Mouse (Mus musculus): Measurements from ENCODE around the gene Acot12. TPM values are rescaled to one million over a fixed set of nuclear protein-coding genes. Genes with fewer than 3 reads are reported as not detected.
"Not testable (repeated sequence)": the region's sequence is repeated elsewhere in the genome, so short reads cannot be mapped to it uniquely, and the experiment has no call there.

The Acot12 gene
- polyA plus RNA-seq, 1 experiment from 2014 or later, result not detected

- H3K27ac ChIP-seq (replicated peaks), result no peak overlapping the region
- 93% methylated on average over 6 of the region's 6 CpGs for WGBS
- H3K9ac ChIP-seq, result no peak overlapping the region
- H3K4me1 ChIP-seq (replicated peaks), result no peaks in the 10 kb centered on the region
- no peak overlapping the region for H3K4me3 ChIP-seq
- no peaks in the 10 kb centered on the region for H3K27me3 ChIP-seq
- no peak for ATAC-seq (ENCODE audit: low FRiP score, low read depth)
- no peaks in the 10 kb centered on the region for H3K9me3 ChIP-seq
- no peaks in the 10 kb centered on the region for H3K36me3 ChIP-seq
- no peak overlapping the region for H3K4me2 ChIP-seq
Measured at GRCm38 (mm10) chr13:91761654-91762445, 20.5 kb downstream of the Acot12 start.

- not testable (repeated sequence) for H3K4me2 ChIP-seq; H3K36me3 ChIP-seq; H3K27me3 ChIP-seq; H3K9me3 ChIP-seq; H3K4me1 ChIP-seq (replicated peaks); ATAC-seq (ENCODE audit: low FRiP score, low read depth); H3K9ac ChIP-seq; H3K27ac ChIP-seq (replicated peaks); H3K4me3 ChIP-seq
- WGBS, result 93% methylated on average over 3 of the region's 3 CpGs
Measured at GRCm38 (mm10) chr13:91763654-91764053, 22.3 kb downstream of the Acot12 start.

GRCm38 (mm10) chr13:91765627-91766026, 24.3 kb downstream of the Acot12 start:
- H3K4me1 ChIP-seq (replicated peaks), result no peaks in the 10 kb centered on the region
- H3K4me3 ChIP-seq, result no peak overlapping the region
- WGBS, result 94% methylated on average over 4 of the region's 4 CpGs
- no peak overlapping the region for H3K9ac ChIP-seq
- no peak overlapping the region for H3K4me2 ChIP-seq
- no peak for ATAC-seq (ENCODE audit: low FRiP score, low read depth)
- no peak overlapping the region for H3K27ac ChIP-seq (replicated peaks)
- H3K9me3 ChIP-seq, result no peaks in the 10 kb centered on the region
- no peaks in the 10 kb centered on the region for H3K36me3 ChIP-seq
- no peaks in the 10 kb centered on the region for H3K27me3 ChIP-seq

- no peaks in the 10 kb centered on the region for H3K27me3 ChIP-seq
- no peak overlapping the region for H3K27ac ChIP-seq (replicated peaks)
- WGBS, result 78% methylated on average over 9 of the region's 9 CpGs
- no peak overlapping the region for H3K9ac ChIP-seq
- no peaks in the 10 kb centered on the region for H3K36me3 ChIP-seq
- H3K4me3 ChIP-seq, result no peak overlapping the region
- ATAC-seq (ENCODE audit: low FRiP score, low read depth), result no peak
- H3K4me1 ChIP-seq (replicated peaks), result no peaks in the 10 kb centered on the region
- no peak overlapping the region for H3K4me2 ChIP-seq
- no peaks in the 10 kb centered on the region for H3K9me3 ChIP-seq
Measured at GRCm38 (mm10) chr13:91768683-91769651, 27.7 kb downstream of the Acot12 start.

GRCm38 (mm10) chr13:91778092-91778491, 36.8 kb downstream of the Acot12 start:
- Histone ChIP-seq H3K9ac (no peak overlapping the region), H3K4me1 (replicated peaks) (no peaks in the 10 kb centered on the region), H3K9me3 (no peaks in the 10 kb centered on the region), H3K4me2 (no peak overlapping the region), H3K4me3 (no peak overlapping the region), H3K36me3 (no peaks in the 10 kb centered on the region), H3K27me3 (no peaks in the 10 kb centered on the region), H3K27ac (replicated peaks) (no peak overlapping the region)
- ATAC-seq (ENCODE audit: low FRiP score, low read depth), result no peak
- 96% methylated on average over 5 of the region's 5 CpGs for whole genome bisulfite sequencing

GRCm38 (mm10) chr13:91779892-91780291, 38.6 kb downstream of the Acot12 start:
- Histone ChIP-seq H3K27ac (replicated peaks) (no peak overlapping the region), H3K4me3 (no peak overlapping the region), H3K9me3 (no peaks in the 10 kb centered on the region), H3K9ac (no peak overlapping the region), H3K4me2 (no peak overlapping the region), H3K36me3 (no peaks in the 10 kb centered on the region), H3K27me3 (no peaks in the 10 kb centered on the region), H3K4me1 (replicated peaks) (no peaks in the 10 kb centered on the region)
- ATAC-seq (ENCODE audit: low FRiP score, low read depth), result no peak

- 75% methylated on average over 1 of the region's 1 CpGs for WGBS
- Histone ChIP-seq H3K9ac (no peak overlapping the region), H3K4me1 (replicated peaks) (no peaks in the 10 kb centered on the region), H3K4me3 (no peak overlapping the region), H3K4me2 (no peak overlapping the region), H3K9me3 (no peaks in the 10 kb centered on the region), H3K27me3 (no peaks in the 10 kb centered on the region), H3K36me3 (peaks cover 13% of the 10 kb centered on the region), H3K27ac (replicated peaks) (no peak overlapping the region)
- ATAC-seq (ENCODE audit: low FRiP score, low read depth), result no peak
Measured at GRCm38 (mm10) chr13:91792035-91792434, 50.7 kb downstream of the Acot12 start.

GRCm38 (mm10) chr13:91794926-91795436, 53.7 kb downstream of the Acot12 start:
- H3K9ac ChIP-seq, result no peak overlapping the region
- WGBS, result 98% methylated on average over 13 of the region's 13 CpGs
- H3K4me3 ChIP-seq, result no peak overlapping the region
- H3K27ac ChIP-seq (replicated peaks), result no peak overlapping the region
- peaks cover 42% of the 10 kb centered on the region for H3K36me3 ChIP-seq
- no peaks in the 10 kb centered on the region for H3K4me1 ChIP-seq (replicated peaks)
- H3K4me2 ChIP-seq, result no peak overlapping the region
- no peaks in the 10 kb centered on the region for H3K9me3 ChIP-seq
- ATAC-seq (ENCODE audit: low FRiP score, low read depth), result no peak
- no peaks in the 10 kb centered on the region for H3K27me3 ChIP-seq

GRCm38 (mm10) chr13:91795593-91795992, 54.3 kb downstream of the Acot12 start:
- H3K4me3 ChIP-seq, result no peak overlapping the region
- H3K4me2 ChIP-seq, result no peak overlapping the region
- H3K36me3 ChIP-seq, result peaks cover 48% of the 10 kb centered on the region
- no peaks in the 10 kb centered on the region for H3K27me3 ChIP-seq
- H3K9ac ChIP-seq, result no peak overlapping the region
- no peak overlapping the region for H3K27ac ChIP-seq (replicated peaks)
- H3K4me1 ChIP-seq (replicated peaks), result no peaks in the 10 kb centered on the region
- H3K9me3 ChIP-seq, result no peaks in the 10 kb centered on the region
- WGBS, result 90% methylated on average over 10 of the region's 10 CpGs
- no peak for ATAC-seq (ENCODE audit: low FRiP score, low read depth)

- no peak for ATAC-seq (ENCODE audit: low FRiP score, low read depth)
- Histone ChIP-seq H3K36me3 (peaks cover 52% of the 10 kb centered on the region), H3K9me3 (no peaks in the 10 kb centered on the region), H3K4me3 (no peak overlapping the region), H3K27me3 (no peaks in the 10 kb centered on the region), H3K4me1 (replicated peaks) (no peaks in the 10 kb centered on the region), H3K4me2 (no peak overlapping the region), H3K27ac (replicated peaks) (no peak overlapping the region), H3K9ac (no peak overlapping the region)
- 61% methylated on average over 6 of the region's 6 CpGs for WGBS
Measured at GRCm38 (mm10) chr13:91796003-91796402, 54.7 kb downstream of the Acot12 start.

- WGBS, result 94% methylated on average over 6 of the region's 6 CpGs
- Histone ChIP-seq H3K4me3 (no peak overlapping the region), H3K4me2 (no peak overlapping the region), H3K27me3 (no peaks in the 10 kb centered on the region), H3K36me3 (peaks cover 56% of the 10 kb centered on the region), H3K4me1 (replicated peaks) (no peaks in the 10 kb centered on the region), H3K27ac (replicated peaks) (no peak overlapping the region), H3K9ac (no peak overlapping the region), H3K9me3 (no peaks in the 10 kb centered on the region)
- no peak for ATAC-seq (ENCODE audit: low FRiP score, low read depth)
Measured at GRCm38 (mm10) chr13:91796916-91797315, 55.6 kb downstream of the Acot12 start.

GRCm38 (mm10) chr13:91797442-91797841, 56.1 kb downstream of the Acot12 start:
- no peaks in the 10 kb centered on the region for H3K4me1 ChIP-seq (replicated peaks)
- H3K4me2 ChIP-seq, result no peak overlapping the region
- WGBS, result 93% methylated on average over 10 of the region's 10 CpGs
- no peak for ATAC-seq (ENCODE audit: low FRiP score, low read depth)
- H3K4me3 ChIP-seq, result no peak overlapping the region
- H3K9me3 ChIP-seq, result no peaks in the 10 kb centered on the region
- H3K27ac ChIP-seq (replicated peaks), result no peak overlapping the region
- no peaks in the 10 kb centered on the region for H3K27me3 ChIP-seq
- no peak overlapping the region for H3K9ac ChIP-seq
- H3K36me3 ChIP-seq, result peaks cover 56% of the 10 kb centered on the region

All from hindbrain, embryonic 15.5 days (tissue).